Mouse (Mus musculus) brain, embryonic 14.5 days (tissue): Measurements from ENCODE around the gene Gpc6.

Source experiments
- CTCF ChIP-seq: fragments of 200-500 bp; IDR thresholded peaks from 2 replicates; pipeline ENCODE4 v1.5.1; 2012; ENCODE audit warnings: inconsistent platforms, mild to moderate bottlenecking, moderate library complexity, borderline replicate concordance; ENCODE audit not compliant: insufficient read depth, insufficient read length; ENCODE audit errors: extremely low read depth
- POLR2A ChIP-seq: fragments of 200-500 bp; IDR thresholded peaks from 2 replicates; pipeline ENCODE4 v1.6.1; 2012; ENCODE audit warnings: mild to moderate bottlenecking, inconsistent platforms, borderline replicate concordance; ENCODE audit not compliant: poor library complexity, insufficient read depth, insufficient read length, severe bottlenecking; ENCODE audit errors: extremely low read depth

GRCm38 (mm10) chr14:117473378-117473777 lies 548.3 kb downstream of the Gpc6 start:
- TF ChIP-seq CTCF (no peak), POLR2A (no peak)
